Comparison of ENCODE assay signal across 22 mouse cellular contexts in the genomic region with DNA sequence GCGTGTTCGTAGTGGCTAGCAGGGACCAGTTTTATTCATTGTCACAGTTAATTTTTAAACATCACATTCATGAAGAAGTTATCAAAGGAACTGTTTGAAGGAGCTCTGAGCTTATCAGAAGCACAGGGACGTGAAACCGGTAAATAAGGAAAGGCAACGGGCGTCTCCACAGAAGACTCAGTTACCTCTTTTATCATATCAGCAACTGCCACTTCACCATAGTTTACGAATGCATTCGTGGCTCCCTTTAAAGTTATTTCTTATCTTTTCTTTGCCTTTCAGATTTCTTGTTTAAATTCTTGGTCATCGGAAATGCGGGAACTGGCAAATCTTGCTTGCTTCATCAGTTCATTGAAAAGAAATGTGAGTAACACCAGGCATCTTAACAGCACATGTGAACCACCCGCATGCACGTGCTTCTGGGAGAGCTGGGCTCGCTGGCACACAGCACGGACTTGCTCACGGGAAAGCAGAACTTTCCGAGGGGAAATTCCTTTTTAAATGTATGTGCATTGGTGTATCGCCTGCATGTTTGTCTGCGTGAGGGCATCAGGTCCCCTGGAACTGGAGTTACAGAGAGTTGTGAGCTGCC. TPM values are rescaled to one million over a fixed set of nuclear protein-coding genes. Genes with fewer than 3 reads are reported as not detected.
A peak's percentile ranks its signal among the peaks of the same experiment; 100 is the strongest.
DNase-seq lines count a peak whose midpoint lies in the region; ATAC-seq lines count a peak whose summit lies in the region.
"Had no signal": no experiment of that assay in that cellular context is flagged by ENCODE, and none has a peak within 500 bp of the region (broad histone marks: within the 10 kb centered on the region; RNA-seq: fewer than 3 reads in every experiment).

No protein-coding gene starts in this region.

- peak overlapping the region; percentile 25 for H3K4me2 ChIP-seq in liver, embryonic 15.5 days
- H3K4me2 ChIP-seq: embryonic facial prominence, embryonic 15.5 days; forebrain, embryonic 15.5 days; heart, embryonic 13.5 days; hindbrain, embryonic 13.5 days had no signal

- DNase-seq in MEL-GATA-1-ER (ENCODE audit: extremely low read depth, low read depth) = peak; percentile 83
- no peak for DNase-seq in heart, postnatal 36 days
- DNase-seq in retina, postnatal 1 day = no peak
- DNase-seq in left cerebral cortex, adult 11 months (ENCODE audit: low spot score) = no peak
- no peak for DNase-seq in testis, postnatal 14 days (ENCODE audit: low spot score)
- DNase-seq: adrenal gland, postnatal 25 days; cerebellum, adult 11 months; cerebellum, adult 8-10 months; cerebellum, postnatal 36 days; gastrocnemius, postnatal 36 days; heart, adult 11 months had no signal

- ATAC-seq in common myeloid progenitor, adult 5-6 weeks (replicated peaks; ENCODE audit: low read depth, poor library complexity, severe bottlenecking) = peak; percentile 47; the same call in 1 of the 2 replicates
- peak; percentile 37; the same call in 1 of the 2 replicates for ATAC-seq in liver, embryonic 15.5 days (ENCODE audit: insufficient read depth)
- ATAC-seq in megakaryocyte-erythroid progenitor cell, adult 5-6 weeks (replicated peaks; ENCODE audit: low FRiP score, low TSS enrichment, poor library complexity, severe bottlenecking) = peak; percentile 72
- ATAC-seq: activated CD4-positive, CD25-positive, alpha-beta regulatory T cell, adult 4 months; forebrain, embryonic 15.5 days; hindbrain, postnatal 0 days; Patski had no signal

- intact Hi-C loops in heart, postnatal 36 days (cut with DNase I) = no loop called here

- H3K27me3 ChIP-seq in liver, embryonic 15.5 days = no peaks in the 10 kb centered on the region
- H3K27me3 ChIP-seq: embryonic facial prominence, embryonic 15.5 days; forebrain, embryonic 15.5 days; heart, embryonic 13.5 days; hindbrain, embryonic 13.5 days; Patski had no signal

- H3K4me3 ChIP-seq in liver, embryonic 15.5 days (replicated peaks) = no peak overlapping the region
- H3K4me3 ChIP-seq: embryonic facial prominence, embryonic 15.5 days; forebrain, embryonic 10.5 days; forebrain, embryonic 15.5 days; heart, embryonic 13.5 days; hindbrain, embryonic 13.5 days had no signal

- no peak overlapping the region for H3K9ac ChIP-seq in liver, embryonic 15.5 days
- H3K9ac ChIP-seq: embryonic facial prominence, embryonic 15.5 days; forebrain, embryonic 15.5 days; heart, embryonic 13.5 days; hindbrain, embryonic 13.5 days had no signal

- peak overlapping the region; percentile 70 for H3K27ac ChIP-seq in liver, embryonic 15.5 days (replicated peaks)
- H3K27ac ChIP-seq: embryonic facial prominence, embryonic 15.5 days; forebrain, embryonic 10.5 days; forebrain, embryonic 15.5 days; heart, embryonic 13.5 days; hindbrain, embryonic 13.5 days; hindbrain, postnatal 0 days had no signal

- peaks cover 49% of the 10 kb centered on the region for H3K36me3 ChIP-seq in liver, embryonic 15.5 days (replicated peaks)

- WGBS in liver, embryonic 15.5 days (ENCODE audit: insufficient replicate concordance) = 30% methylated on average over 18 of the region's 18 CpGs

- no peaks in the 10 kb centered on the region for H3K9me3 ChIP-seq in liver, embryonic 15.5 days (replicated peaks)
- H3K9me3 ChIP-seq: forebrain, embryonic 15.5 days; heart, embryonic 13.5 days; hindbrain, embryonic 13.5 days had no signal

- H3K4me1 ChIP-seq in liver, embryonic 15.5 days (replicated peaks) = peaks cover 59% of the 10 kb centered on the region
- H3K4me1 ChIP-seq: embryonic facial prominence, embryonic 15.5 days; forebrain, embryonic 15.5 days; heart, embryonic 13.5 days; hindbrain, embryonic 13.5 days had no signal

RNA-seq across cellular contexts. Expression of a gene that starts 17.8 kb away (rescaled TPM):
- 12.5 and 15.9 TPM in 2 replicates for total RNA-seq in common myeloid progenitor, adult 5-6 weeks (2017)
- 28.8 and 33.1 TPM in 2 replicates for polyA plus RNA-seq in liver, embryonic 15.5 days (2015; fragmentation: Nextera tagmentation; extraction: Ambion mirVana)
- 77.5 and 84.1 TPM in 2 replicates for total RNA-seq in megakaryocyte-erythroid progenitor cell, adult 5-6 weeks (2014; fragmentation: Nextera tagmentation)
- total RNA-seq in megakaryocyte-erythroid progenitor cell, adult 5-6 weeks (2017) = 23.6 and 42.7 TPM in 2 replicates
- total RNA-seq in heart, postnatal 36 days (2021) = 1 to 10 TPM; 7.3 to 7.9 TPM

RNA-seq across cellular contexts. Expression of a gene that starts 36.4 kb away (rescaled TPM):
- total RNA-seq in common myeloid progenitor, adult 5-6 weeks (2017) = 10.6 and 12.2 TPM in 2 replicates
- polyA plus RNA-seq in liver, embryonic 15.5 days (2015; fragmentation: Nextera tagmentation; extraction: Ambion mirVana) = 2.8 and 3.2 TPM in 2 replicates
- 7.9 and 11.6 TPM in 2 replicates for total RNA-seq in megakaryocyte-erythroid progenitor cell, adult 5-6 weeks (2014; fragmentation: Nextera tagmentation)
- 11.2 and 12.4 TPM in 2 replicates for total RNA-seq in megakaryocyte-erythroid progenitor cell, adult 5-6 weeks (2017)
- total RNA-seq in heart, postnatal 36 days (2021) = 1 to 10 TPM; 1.3 to 1.6 TPM
